Comparison of ENCODE assay signal across 10 mouse cellular contexts in the genomic region with DNA sequence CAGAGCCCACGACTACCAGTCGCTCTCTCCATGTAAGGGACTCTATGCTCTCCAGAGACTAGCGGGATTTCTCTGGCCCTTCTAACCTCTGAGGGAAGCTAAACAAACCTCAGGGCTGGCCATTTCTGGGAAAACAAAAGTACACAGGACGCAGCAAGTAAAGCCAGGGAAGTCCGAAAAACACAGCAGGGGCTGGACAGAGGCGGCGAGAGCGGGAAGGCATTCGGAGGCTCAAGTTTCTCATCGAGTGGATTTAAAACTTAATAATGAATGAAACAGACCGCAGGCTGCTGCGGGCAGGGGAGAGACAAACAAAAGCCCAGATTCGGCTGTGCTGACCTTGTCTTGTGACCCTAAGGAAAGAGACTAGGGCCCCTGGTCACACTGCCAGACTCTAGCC.
A peak's percentile ranks its signal among the peaks of the same experiment; 100 is the strongest.
DNase-seq lines count a peak whose midpoint lies in the region; ATAC-seq and TF ChIP-seq lines count a peak whose summit lies in the region.
"Had no signal": no experiment of that assay in that cellular context is flagged by ENCODE, and none has a peak within 500 bp of the region (broad histone marks: within the 10 kb centered on the region; RNA-seq: fewer than 3 reads in every experiment).

No protein-coding gene starts in this region.

- peaks cover 6% of the 10 kb centered on the region; the same call in 1 of the 2 replicates for H3K36me3 ChIP-seq in kidney, postnatal 0 days (ENCODE audit: insufficient read depth, low read length)
- H3K36me3 ChIP-seq in embryonic facial prominence, embryonic 13.5 days, result peaks cover 40% of the 10 kb centered on the region
- H3K36me3 ChIP-seq in hindbrain, postnatal 0 days (ENCODE audit: insufficient read depth, low read length), result peaks cover 24% of the 10 kb centered on the region
- no peaks in the 10 kb centered on the region for H3K36me3 ChIP-seq in small intestine, adult 2 months (ENCODE audit: control insufficient read depth, insufficient read depth, low read length)
- H3K36me3 ChIP-seq: G1E had no signal

- DNase-seq in kidney, postnatal 0 days (ENCODE audit: low spot score), result peak; percentile 75
- no peak for DNase-seq in kidney, adult 9 months
- DNase-seq in hindbrain, postnatal 0 days (ENCODE audit: low spot score), result no peak
- no peak for DNase-seq in adrenal gland, postnatal 10 days
- DNase-seq in left cerebral cortex, postnatal 14 days (ENCODE audit: low spot score in 2 of 2), result no peak
- no peak for DNase-seq in thymus, postnatal 0 days (ENCODE audit: low spot score)

- 18% methylated on average over 13 of the region's 13 CpGs for WGBS in kidney, postnatal 0 days
- 12% methylated on average over 13 of the region's 13 CpGs for WGBS in embryonic facial prominence, embryonic 13.5 days
- WGBS in hindbrain, postnatal 0 days, result 11% methylated on average over 13 of the region's 13 CpGs
- 54% methylated on average over 13 of the region's 13 CpGs for WGBS in small intestine, adult 2 months

- H3K4me2 ChIP-seq in kidney, postnatal 0 days (ENCODE audit: low read length), result peak overlapping the region; percentile 30
- peak overlapping the region; percentile 44 for H3K4me2 ChIP-seq in embryonic facial prominence, embryonic 13.5 days
- H3K4me2 ChIP-seq in hindbrain, postnatal 0 days (ENCODE audit: low read depth, low read length), result 0 out of 2 replicates have a peak overlapping the region, but pooled peaks have one; percentile 11

- H3K4me1 ChIP-seq in kidney, postnatal 0 days (replicated peaks; ENCODE audit: insufficient read depth, low read length), result peaks cover 7% of the 10 kb centered on the region
- H3K4me1 ChIP-seq in embryonic facial prominence, embryonic 13.5 days, result peaks cover 44% of the 10 kb centered on the region
- peaks cover 11% of the 10 kb centered on the region for H3K4me1 ChIP-seq in hindbrain, postnatal 0 days (ENCODE audit: insufficient read depth, low read length)
- no peaks in the 10 kb centered on the region for H3K4me1 ChIP-seq in small intestine, adult 2 months (ENCODE audit: control insufficient read depth, insufficient read depth, insufficient read length, low read length)

- TF ChIP-seq POLR2A in small intestine, adult 2 months (IDR thresholded peaks at IDR 0.05; ENCODE audit: low read depth, low read length), result no peak

- TF ChIP-seq CTCF in kidney, postnatal 0 days (IDR thresholded peaks at IDR 0.05; ENCODE audit: low read depth), result no peak
- no peak for TF ChIP-seq CTCF in hindbrain, postnatal 0 days (IDR thresholded peaks at IDR 0.05; ENCODE audit: low read depth)
- no peak for TF ChIP-seq CTCF in small intestine, adult 2 months (IDR thresholded peaks at IDR 0.05; ENCODE audit: extremely low read depth, insufficient read length, insufficient replicate concordance, low read depth, low read length)

- H3K27me3 ChIP-seq in kidney, postnatal 0 days (ENCODE audit: insufficient read depth, low read length), result no peaks in the 10 kb centered on the region
- no peaks in the 10 kb centered on the region for H3K27me3 ChIP-seq in embryonic facial prominence, embryonic 13.5 days
- H3K27me3 ChIP-seq in hindbrain, postnatal 0 days (ENCODE audit: insufficient read depth, low read length), result no peaks in the 10 kb centered on the region
- H3K27me3 ChIP-seq in small intestine, adult 2 months (ENCODE audit: control insufficient read depth, insufficient read depth, low read length), result no peaks in the 10 kb centered on the region

- H3K9ac ChIP-seq in kidney, postnatal 0 days (ENCODE audit: low read depth, low read length), result no peak overlapping the region
- peak overlapping the region; percentile 59 for H3K9ac ChIP-seq in embryonic facial prominence, embryonic 13.5 days
- H3K9ac ChIP-seq in hindbrain, postnatal 0 days (replicated peaks; ENCODE audit: low read length), result no peak overlapping the region

- intact Hi-C loops in left cerebral cortex, postnatal 14 days (cut with DNase I), result no loop called here

- peak overlapping the region; percentile 36; the same call in 1 of the 2 replicates for H3K27ac ChIP-seq in kidney, postnatal 0 days
- H3K27ac ChIP-seq in embryonic facial prominence, embryonic 13.5 days, result peak overlapping the region; percentile 52; the same call in 1 of the 2 replicates
- H3K27ac ChIP-seq in hindbrain, postnatal 0 days, result no peak overlapping the region; the same call in 1 of the 2 replicates
- peak overlapping the region; percentile 35; the same call in 1 of the 2 replicates for H3K27ac ChIP-seq in small intestine, adult 2 months (ENCODE audit: insufficient read depth, low read depth, low read length)
- H3K27ac ChIP-seq: macrophage had no signal

- H3K9me3 ChIP-seq in kidney, postnatal 0 days (replicated peaks; ENCODE audit: low read length), result no peaks in the 10 kb centered on the region
- H3K9me3 ChIP-seq in embryonic facial prominence, embryonic 13.5 days, result no peaks in the 10 kb centered on the region
- no peaks in the 10 kb centered on the region for H3K9me3 ChIP-seq in hindbrain, postnatal 0 days (ENCODE audit: low read length)

- no peak overlapping the region for H3K4me3 ChIP-seq in kidney, postnatal 0 days (replicated peaks; ENCODE audit: low read depth, low read length)
- no peak overlapping the region for H3K4me3 ChIP-seq in embryonic facial prominence, embryonic 13.5 days
- H3K4me3 ChIP-seq in hindbrain, postnatal 0 days (ENCODE audit: low read length), result no peak overlapping the region
- no peak overlapping the region for H3K4me3 ChIP-seq in small intestine, adult 2 months (ENCODE audit: low read depth, low read length)

- no peak for ATAC-seq in kidney, postnatal 0 days (replicated peaks; ENCODE audit: low FRiP score, low read depth)
- no peak for ATAC-seq in embryonic facial prominence, embryonic 13.5 days (ENCODE audit: insufficient number of reproducible peaks, insufficient read depth, low FRiP score, low TSS enrichment, low read depth)
- ATAC-seq in hindbrain, postnatal 0 days, result no peak
